Mouse (Mus musculus) layer of hippocampus, adult 9-11 months (tissue): Measurements from ENCODE around the gene Catsper3.
A peak's percentile ranks its signal among the peaks of the same experiment; 100 is the strongest.

Experiments used
- DNase-seq: peaks from one replicate; pipeline ENCODE4 v3.0.0; 2022

The Catsper3 gene

DNA sequence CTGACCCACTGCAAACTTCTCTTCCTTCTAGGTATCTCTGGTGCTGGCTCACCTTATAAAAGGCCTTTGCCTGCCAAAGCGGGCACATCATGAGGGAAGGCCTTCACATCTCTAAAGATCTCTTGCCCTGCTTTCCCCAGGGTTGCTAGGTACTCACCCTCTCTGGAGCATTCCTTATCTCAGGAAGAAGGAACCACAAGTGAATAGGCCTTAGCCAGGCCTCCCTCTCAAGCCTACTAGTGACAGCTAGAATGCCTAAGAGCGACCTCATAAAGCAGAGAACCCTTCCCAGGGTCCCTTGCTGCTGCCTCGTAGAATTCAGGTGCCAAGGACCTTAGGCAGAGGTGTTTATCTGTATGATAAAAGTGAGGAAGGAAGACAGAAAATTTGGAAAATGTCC, at the start of gene Catsper3:
Catsper3 (plus strand) TSS at position 301 of the 400 bp plus-strand sequence.
- DNase-seq: no peak

DNA sequence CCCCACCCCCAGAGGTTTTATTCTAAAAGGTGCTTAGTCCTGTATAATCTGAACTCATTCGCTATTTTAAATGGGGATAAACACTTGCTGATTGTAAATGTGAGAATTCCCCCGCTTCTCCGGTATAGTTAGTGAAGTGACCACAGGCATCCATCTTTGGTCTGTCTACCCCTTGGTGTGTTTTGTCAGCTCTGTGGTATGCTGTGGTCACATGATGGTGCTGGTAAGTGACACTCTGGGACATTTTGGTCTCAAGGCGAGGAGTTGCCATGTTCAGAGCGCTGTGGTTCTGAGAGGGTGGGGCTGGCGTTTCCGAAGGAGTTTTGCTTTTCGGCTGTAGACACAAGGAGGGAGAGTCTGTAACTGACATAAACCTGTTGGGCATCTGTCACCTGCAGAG, 46.5 kb upstream of the Catsper3 start:
- DNase-seq: no peak

DNA sequence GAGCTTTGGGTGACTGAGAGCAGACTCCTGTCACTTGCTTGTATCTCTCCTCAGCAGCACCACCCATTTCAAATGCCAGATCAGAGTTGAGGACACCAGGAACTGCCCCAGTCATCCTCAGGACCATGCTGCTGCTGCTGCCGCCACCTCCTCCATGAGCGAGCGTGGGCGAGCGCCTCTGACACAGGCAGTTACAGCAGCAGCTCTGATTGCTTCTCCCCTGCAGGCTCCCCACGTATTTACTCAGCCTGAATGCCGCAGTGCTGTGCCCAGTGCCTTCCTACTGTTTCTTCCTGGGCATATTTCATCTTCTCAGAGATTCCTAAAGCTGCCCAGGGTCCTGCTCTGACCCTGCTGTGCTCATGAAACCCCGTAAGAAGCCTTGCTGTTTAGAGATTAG, 42.1 kb upstream of the Catsper3 start:
- peak; percentile 28 for DNase-seq

DNA sequence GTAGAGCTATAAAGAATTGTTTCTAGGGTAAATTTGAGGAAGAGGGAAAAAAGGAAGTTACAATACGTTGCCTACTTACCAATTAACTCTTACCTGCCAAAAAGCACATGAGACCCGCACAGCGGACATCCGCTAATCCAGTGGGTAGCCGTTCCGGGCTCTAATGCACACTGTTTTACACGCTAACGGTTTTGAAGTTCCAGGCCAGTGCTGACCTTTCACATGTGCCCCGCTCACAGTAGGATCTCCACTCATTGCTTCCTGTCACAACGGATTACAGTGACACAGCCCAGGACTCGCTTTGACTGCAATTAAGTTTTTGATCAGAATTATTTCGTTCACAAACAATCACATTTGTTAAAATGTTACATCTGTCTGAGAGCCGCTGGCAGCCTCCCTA, 30.0 kb upstream of the Catsper3 start:
- DNase-seq: no peak

DNA sequence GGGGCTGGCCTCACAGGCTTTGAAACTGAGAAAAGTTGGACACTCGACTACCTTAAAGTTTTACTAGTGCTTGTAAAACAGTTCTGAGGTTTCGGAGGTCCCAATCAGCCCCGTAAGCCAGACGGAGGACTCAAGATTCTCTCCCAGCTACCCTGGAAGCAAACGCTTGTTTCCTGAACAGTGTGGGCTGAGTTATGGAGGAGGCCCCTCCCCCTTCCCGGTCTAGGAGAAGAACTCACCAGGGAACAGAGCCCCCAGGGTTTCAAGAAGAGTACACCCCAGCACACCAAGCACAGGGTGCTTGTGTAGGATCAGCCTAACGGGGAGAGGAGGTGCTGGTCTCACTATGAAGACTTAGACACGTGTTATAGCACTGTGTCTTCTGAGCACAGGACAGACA, 27.6 kb upstream of the Catsper3 start:
- DNase-seq: no peak

DNA sequence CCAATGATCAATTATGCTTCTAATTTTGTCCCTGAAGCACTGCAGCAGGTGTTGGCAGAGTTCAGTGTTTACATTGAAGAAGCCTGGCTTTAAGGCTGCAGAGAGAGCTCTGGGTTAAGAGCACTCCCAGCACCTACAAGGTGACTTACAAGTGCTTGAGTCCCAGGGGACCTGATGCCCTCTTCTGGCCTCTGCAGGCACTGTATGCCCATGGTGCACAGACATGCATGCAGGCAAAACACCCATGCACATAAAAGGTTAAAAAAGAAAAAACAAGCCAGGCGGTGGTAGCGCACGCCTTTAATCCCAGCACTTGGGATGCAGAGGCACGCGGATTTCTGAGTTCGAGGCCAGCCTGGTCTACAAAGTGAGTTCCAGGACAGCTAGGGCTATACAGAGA, 26.7 kb upstream of the Catsper3 start:
- DNase-seq: no peak

DNA sequence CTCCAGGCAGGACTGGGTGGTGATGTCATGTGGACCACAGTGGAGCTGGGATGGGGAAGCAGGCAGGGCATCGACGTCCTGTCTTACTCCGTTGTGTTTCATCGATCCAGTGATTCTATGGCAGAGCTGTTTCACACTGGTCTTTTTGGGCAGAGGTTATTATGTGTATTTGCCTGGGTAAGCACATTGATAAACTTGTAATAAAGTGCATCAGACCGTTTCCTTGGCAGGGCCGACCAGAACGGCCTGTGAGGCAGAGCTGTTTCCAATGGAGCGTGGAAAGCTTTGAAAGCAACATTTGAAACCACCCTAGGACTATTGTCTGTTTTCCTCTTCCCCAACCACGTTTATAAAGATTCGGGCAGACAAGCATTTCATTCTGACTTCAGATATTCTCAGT, 23.8 kb upstream of the Catsper3 start:
- no peak for DNase-seq

DNA sequence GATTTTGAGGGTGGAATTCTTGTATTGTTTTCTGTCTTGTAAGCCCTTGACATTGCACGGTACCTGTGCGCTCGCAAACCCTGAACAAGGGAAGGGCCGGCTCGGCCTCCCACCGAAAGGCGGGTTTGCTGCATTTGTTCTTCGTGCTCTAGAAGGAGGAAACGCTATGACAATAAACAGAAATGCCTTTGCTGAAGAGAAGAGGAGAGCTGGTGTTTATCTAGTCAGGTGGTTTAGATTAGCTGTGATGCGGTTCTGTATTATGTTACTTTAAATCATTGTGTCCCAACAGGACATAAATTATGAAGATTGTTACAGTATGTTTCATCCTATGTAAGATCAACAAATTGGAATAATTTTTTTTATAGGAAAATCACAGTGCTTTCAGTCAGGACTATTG, 22.9 kb upstream of the Catsper3 start:
- DNase-seq: no peak

DNA sequence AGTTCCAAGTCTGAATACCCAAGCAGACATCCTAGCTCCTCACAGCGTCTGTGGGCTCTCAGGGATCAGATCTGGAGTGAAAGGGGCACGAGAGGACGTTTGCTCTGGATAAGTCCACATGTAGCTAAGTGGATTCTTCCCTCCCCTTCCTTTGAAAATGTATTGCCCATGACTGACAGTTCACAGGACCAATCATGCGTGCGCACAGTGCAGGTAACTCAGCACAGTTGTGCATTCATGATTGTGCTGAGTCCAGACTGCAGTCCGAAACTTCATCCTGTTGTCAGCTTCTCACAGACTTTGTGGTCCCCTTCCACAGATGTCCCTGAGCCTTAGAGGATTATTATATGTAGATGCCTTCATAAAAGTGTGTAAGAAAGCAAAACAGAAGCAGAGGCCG, 10.0 kb upstream of the Catsper3 start:
- DNase-seq: no peak

DNA sequence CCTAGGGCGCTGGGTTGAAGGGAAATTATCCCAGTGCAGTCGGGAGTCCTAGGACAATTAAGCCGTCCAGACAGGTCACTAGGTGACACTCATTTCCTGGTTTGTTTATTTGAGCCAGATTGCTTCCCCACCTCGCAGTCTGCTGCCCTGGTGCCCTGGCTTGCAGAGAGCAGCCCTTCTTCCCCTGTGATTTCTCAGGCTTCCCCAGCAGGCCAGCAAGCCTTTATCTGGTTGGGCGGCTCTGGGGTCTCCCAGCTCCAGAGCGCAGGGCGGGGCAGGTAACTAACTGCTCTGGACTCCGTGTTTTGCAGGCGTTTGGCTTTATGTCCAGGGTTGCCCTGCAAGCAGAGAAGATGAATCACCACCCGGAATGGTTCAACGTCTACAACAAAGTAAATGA, 9.3 kb upstream of the Catsper3 start:
- no peak for DNase-seq

DNA sequence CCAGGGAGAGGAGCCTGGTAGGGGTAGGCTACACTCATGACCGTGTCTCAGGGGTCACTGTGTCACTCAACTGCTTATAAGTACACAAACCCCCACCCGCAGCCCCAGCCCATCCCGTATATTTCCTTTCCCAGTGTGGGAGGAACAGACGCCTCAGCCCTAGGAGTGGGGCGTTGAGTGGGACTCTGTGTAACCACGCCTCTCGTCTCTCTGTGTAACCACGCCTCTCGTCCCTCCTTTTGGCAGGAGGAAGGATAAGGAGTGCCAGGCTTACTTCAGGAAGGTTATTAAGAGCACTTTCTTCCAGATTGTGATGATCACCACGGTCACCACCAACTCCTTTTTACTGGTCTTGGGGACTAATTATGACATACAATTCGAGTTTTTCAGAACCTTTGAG, 1.8 kb downstream of the Catsper3 start:
- no peak for DNase-seq

DNA sequence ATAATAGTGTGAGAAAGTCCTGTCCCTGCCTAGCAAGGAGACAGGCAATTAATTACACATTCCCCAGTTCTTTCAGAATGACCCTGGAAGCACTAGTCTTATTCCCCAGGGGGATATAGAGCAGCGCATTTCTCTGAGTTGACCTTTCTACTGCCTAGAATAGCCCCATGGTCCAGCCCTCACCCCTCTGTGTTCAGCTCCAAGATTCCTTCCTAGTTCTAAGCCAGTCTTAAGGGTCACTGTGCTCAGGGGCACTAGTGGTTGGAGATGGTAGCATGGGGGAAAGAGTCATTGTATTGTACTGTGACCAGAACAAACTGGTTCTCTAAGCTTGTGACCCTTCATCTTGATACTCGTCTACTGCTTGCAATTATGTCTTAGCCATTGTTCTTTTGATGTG, 16.9 kb downstream of the Catsper3 start:
- no peak for DNase-seq

DNA sequence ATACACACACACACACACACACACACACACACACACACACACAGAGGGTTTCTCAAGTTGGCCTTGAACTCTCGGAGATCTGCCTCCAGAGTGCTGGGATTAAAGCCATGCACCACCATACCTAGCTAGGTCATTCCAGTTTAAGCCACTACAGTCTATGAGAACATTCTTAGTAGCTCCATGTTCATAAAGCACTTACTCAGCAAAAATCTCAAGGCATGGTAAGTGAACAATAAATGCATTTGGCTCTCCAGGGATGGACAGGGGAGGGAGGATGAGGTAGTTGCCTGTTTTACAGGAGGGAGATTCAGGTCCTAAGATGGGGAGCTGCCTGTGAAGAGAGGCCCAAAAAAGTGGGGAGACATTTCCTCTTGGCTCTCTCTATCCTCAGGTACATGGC, 19.6 kb downstream of the Catsper3 start:
- DNase-seq: no peak

DNA sequence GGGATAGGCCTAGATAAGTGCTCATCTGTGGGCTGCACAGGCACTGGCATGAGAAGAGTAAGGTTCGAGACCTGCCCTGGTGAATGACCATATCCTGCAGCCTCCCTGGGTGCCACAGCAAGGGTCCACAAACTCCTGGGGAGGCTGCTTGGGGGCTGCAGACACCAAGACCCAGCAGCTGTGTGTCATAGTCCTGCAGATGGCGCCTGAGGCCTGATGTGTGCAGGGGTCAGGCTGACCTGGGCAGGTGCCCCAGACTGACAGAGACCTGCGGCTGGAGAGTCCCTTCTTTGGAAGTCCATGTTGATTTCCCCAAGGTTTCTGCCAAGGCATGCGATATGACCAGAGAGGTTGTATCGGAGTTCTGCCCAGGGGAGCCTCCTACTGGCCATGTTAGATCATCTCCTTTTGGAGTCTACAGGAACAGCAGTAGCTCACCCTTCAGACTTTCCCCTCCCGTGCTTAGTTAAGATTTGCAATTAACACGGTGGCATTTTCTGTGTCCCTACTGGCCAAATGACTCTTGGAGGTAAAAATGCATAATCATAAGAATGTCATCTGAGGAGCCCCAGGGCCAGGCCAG, 24.8 kb downstream of the Catsper3 start:
- DNase-seq: no peak

DNA sequence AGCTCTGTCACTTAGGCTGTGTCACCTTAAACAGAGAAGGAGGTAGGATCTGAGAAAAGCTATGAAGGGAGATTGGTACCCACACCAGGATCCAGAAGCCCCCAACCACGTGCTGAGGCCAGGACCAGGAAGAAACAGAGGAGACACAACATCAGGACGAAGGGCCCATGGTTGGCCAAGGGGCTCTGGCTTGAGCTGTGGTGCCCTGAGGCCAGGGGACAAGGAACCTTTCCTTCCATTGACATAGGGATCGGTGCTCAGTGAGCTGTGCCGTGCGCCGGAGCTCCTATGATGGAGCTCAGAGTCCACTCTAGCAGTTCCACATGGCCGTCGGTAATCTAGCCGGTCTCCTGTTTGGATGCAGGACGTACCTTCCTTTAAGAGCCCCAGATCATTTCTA, 25.3 kb downstream of the Catsper3 start:
- no peak for DNase-seq

DNA sequence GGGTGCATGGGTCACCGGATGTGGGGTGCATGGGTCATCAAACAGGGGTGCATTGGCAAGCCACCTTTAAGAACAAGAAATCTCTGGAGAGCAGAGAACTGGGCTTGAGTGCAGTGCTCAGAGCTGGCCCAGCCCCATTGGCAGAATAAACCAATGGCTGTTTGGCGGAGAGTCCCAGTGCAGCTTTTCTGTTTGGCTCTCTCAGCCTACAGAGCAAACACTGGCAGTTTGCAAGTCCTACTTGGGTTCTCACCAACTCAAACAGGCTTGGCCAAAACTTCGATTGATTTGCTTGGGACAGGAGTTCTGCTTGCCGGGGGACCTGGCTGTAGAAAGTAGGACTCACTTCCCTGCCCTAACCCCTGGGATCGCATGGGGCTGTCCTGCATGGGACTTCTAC, 26.6 kb downstream of the Catsper3 start:
- no peak for DNase-seq

DNA sequence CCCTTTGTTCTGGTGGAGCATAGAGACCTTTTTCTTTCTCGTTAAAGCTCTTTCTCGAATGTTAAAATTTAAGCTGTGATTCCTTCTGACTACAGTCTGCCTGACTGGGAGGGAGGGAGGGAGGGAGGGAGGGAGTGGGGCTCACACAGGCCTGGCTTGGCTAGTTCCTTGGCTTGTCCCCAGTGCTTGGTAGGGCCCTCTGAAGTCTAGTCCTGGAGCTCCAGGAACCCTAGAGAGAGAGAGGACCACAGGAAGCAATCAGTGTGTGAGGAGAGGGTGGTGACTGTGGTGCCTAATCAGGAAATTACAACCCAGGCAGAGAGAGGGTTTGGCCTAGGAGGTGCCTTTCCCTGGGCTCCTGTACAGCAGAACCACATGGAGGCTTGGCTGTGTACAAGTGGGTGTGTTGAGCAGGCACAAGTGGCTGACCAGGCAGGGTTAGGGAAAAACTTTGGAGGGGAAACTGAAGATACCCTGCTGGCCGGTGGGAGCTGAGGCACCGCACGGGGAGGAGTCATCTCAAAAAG, 29.2 kb downstream of the Catsper3 start:
- no peak for DNase-seq

DNA sequence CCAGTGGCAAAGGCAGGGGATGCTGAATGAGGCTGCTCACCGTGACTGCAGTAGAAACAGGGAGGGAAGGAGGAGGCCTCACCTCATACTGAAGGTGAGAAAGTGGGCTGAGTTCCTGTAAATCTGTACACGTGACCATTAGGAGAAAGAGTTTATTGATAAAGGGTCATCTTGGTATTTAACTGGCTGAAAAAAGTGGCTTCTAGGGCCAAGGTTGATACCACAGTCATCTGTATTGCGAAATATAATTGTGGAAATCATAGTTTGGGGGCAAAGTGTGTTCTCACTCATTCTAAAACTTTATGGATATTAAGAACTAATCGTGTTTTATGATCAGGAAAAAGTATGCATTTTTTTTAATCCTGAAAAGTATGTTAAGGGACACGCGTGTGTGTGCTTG, 30.5 kb downstream of the Catsper3 start:
- DNase-seq: no peak

DNA sequence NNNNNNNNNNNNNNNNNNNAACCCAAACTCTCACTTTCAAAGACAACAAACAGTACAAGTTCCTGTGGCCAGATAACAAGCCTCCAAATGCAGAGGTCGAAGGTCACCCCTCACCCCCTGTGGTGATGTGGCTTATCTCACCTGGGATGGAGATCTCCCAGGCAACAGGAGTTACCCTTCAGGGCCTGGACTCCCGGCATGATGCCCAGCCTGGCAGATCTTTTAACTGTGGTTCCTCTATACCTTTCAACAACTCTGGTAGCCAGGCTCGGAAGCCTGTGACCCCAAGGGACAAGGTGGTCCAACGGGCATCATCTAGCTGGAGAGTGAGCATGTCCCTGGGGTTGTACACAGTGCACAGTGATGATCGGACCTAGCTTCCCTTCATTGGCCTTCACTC, 38.1 kb downstream of the Catsper3 start:
- no peak for DNase-seq

DNA sequence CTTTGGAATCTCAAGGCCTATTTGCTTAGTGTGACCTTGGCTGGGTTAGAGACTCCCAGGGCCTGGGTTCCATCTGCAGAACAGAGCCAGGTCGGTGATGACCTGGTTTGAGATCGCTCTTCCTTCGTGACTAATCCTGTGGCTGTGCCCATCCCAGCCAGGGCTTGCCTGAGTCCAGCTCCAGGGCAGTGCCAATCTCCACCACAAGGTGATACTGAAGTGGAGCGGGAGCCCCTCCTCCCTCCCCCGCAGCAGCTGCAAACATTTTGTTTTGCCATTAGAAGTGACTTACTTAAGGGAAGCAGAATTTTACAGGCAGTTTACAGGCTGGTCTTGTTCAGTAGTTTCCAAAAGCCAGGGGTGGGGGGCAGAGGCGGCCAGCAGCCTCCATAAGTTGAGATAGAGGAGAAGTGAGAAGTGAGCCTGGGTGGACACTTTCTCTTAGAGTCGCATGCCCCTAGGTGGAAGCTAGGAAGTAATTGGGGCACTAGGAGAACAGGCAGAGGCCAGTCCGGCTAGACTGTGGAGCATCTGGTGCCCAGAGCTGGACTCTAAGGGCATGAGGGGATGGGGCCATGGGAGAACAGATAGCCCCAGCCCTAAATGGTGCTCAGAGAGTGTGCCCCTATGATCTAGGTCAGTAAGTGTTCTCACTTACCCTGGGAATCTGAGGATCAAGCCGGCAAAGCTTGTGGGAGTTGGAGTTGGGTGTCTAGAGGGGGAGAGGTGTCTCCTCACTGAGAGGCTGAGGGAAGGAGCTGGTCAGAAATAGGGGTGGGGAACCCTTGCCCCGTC, 40.0 kb downstream of the Catsper3 start:
- no peak for DNase-seq

DNA sequence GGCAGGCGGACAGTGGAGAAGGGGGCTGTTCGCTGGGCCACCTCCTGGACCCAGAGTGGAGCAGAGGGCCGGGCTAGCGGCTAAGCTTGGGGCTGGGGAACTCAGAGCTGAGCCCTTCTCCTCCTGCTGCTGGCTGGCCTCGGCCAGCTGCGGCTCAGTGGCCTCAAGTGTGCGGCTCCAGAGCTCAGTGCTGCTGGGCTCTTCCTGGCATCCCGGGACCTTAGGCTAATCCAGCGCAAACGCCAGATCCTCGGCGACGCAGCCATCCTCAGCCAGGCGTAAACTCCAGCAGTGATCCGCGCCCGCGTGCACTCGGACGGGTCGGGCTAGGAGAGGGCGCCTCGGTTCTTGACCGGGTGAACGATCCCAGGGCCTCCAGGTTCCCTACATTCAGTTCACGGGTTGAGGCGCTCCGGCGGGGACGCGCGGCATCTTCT, 40.9 kb downstream of the Catsper3 start:
- DNase-seq: no peak

DNA sequence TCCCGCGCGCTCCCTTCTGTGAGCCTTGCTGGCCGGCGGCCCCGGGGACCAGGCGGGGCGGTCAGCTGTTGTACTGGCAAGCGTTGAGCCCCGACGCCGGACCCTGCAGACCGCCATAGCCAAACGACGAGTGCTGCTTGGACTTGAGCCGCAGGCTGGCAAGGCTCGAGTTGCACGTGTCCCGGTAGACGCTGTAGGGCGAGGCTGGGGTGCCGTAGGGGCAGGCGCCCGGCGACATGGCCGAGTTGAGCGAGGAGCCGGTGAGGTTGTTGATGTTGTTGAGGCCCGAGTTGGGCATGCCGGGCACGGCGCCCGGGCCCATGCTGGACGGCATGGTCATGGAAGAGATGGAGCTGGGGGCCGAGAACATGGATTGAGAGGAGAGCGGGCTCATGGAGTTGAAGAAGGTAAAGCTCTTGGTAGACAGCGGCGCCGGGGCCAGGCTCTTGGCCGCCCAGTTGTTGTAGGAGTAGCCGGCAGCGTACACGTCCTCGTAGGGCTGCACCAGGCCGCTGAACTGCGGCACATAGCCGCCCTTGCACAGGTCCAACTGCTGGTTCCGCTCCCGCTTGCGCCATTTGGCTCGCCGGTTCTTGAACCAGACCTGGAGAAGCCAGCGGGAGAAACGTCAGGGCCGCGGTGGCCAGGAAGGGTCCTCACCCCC, 41.8 kb downstream of the Catsper3 start:
- no peak for DNase-seq

DNA sequence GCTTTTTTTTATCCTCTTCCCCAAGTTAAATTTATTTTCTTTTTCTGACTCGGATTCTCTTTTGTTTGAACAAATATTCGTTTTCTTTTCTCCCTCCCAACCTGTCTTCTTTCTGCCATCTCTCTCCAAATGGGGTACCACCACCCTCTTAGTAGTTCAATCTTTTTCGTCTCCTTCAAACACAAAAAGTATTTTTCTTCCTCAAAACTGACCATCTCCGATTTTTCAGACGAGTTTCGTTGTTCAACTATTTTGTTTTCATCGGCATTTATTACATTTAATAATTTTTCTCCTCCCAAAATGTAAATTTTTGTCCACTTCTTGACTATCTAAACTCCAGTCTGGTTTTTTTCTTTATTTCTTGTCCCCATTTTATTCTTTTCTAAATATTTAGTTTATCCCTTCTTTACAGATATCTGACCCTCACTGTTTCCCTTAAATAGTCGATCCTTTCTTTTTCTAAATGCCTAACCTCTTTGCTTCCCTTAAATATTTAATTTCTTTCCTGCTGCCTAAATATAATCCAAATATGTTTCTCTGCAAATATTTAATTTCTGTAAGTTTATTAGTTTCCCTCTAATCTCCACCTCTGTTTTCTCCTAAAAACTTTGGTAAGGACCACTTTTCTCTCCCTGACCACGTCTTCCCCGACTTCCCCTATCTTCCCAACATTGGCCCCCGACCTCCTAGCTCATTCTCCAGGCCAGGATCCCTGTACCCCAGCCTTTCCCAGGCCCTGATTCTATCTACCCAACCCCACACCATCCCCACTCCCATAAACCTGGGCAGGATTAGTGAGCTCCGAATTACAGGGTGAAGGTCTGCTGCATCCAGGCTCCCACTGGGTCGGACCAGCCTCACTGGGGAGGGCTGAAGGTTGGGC, 42.7 kb downstream of the Catsper3 start:
- no peak for DNase-seq
